Mouse (Mus musculus): Measurements from ENCODE around the gene Cltrn. TPM values are rescaled to one million over a fixed set of nuclear protein-coding genes. Genes with fewer than 3 reads are reported as not detected.

Cltrn gene
- total and polyA plus RNA-seq, 3 experiments = 0.12 to 0.13 TPM; not detected in 1

DNA sequence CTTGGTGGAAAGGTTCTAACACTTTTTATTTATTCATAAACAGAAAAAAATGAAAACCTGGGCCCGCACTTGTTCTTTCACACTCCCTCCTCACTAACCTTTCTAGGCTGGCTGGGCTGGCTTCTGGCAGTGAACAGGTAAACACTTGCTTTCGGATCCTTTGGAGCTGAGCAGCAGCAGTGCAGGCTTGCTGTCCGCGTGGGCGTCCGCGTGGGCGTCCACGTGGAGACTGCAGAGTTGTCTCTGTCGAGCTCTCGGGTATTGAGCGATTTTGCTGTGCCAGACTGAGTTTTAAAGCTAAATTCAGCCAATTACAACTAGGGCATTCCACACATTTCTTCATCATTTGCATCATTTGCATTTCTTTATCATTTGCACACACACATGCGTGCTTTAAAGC, 46.6 kb upstream of the Cltrn start:
- TF ChIP-seq MAZ (IDR thresholded peaks at IDR 0.05; ENCODE audit: low read depth, low read length) (no peak), SIN3A (IDR thresholded peaks at IDR 0.05; ENCODE audit: low read length) (no peak), TAL1 (IDR thresholded peaks at IDR 0.05; ENCODE audit: low read length) (no peak), MEF2A (IDR thresholded peaks at IDR 0.05; ENCODE audit: extremely low read depth, insufficient replicate concordance, low read depth, low read length, poor library complexity, severe bottlenecking) (no peak), TCF12 (IDR thresholded peaks at IDR 0.05; ENCODE audit: low read depth, low read length) (no peak), POLR2AphosphoS2 (IDR thresholded peaks at IDR 0.05; ENCODE audit: low read length) (no peak), ZNF384 (IDR thresholded peaks at IDR 0.05; ENCODE audit: low read depth, low read length) (no peak), MAX (IDR thresholded peaks at IDR 0.05; ENCODE audit: low read length) (no peak), ZC3H11A (IDR thresholded peaks at IDR 0.05; ENCODE audit: low read depth, low read length) (no peak), RAD21 (IDR thresholded peaks at IDR 0.05; ENCODE audit: low read depth, low read length) (no peak), ETS1 (IDR thresholded peaks at IDR 0.05; ENCODE audit: low read depth, low read length) (no peak)

DNA sequence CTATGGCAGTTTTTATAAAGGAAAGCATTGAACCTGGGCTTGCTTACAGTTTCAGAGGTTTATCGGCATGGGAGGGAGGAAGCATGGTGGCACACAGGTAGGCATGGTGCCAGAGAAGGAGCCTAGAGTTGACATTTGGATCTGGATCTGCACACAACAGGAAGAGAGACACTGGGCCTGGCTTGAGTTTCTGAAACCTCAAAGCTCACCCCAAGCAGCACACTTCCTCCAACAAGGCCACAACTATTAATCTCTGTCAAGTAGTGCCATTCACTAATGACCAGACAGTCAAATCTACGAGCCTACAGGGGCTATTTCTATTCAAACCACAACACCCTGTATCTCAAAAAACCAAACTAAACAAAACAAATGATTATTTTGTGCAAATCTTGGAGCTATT, 41.9 kb upstream of the Cltrn start:
- Histone ChIP-seq H3K27me3 (ENCODE audit: control insufficient read depth in 1 of 2, insufficient read depth in 2 of 2, low read length in 2 of 2) (no peaks in the 10 kb centered on the region), H3K9ac (ENCODE audit: control insufficient read depth, low read depth, low read length, poor library complexity, severe bottlenecking) (no peak overlapping the region), H3K36me3 (ENCODE audit: control insufficient read depth in 1 of 2, insufficient read depth in 2 of 2, low read length in 2 of 2) (peaks cover 0 to 2% of the 10 kb centered on the region in 2 experiments; a peak in 1 of 4 replicates), H3K27ac (ENCODE audit: control insufficient read depth, low read depth, low read length) (no peak overlapping the region), H3K79me2 (ENCODE audit: control insufficient read depth, insufficient read depth, low read length, poor library complexity) (no peaks in the 10 kb centered on the region), H3K9me3 (replicated peaks; ENCODE audit: insufficient read depth, low read length) (no peaks in the 10 kb centered on the region), H3K4me1 (ENCODE audit: control insufficient read depth in 1 of 2, insufficient read depth in 2 of 2, low read length in 2 of 2) (no peaks in the 10 kb centered on the region), H3K4me3 (ENCODE audit: control insufficient read depth in 1 of 2, insufficient read depth in 1 of 2, low read depth in 2 of 2, low read length in 2 of 2) (no peak overlapping the region)
- DNase-seq (ENCODE audit: low read depth, low spot score) = no peak
- TF ChIP-seq KAT2A (conservative IDR thresholded peaks at IDR 0.05; ENCODE audit: low read depth, low read length) (no peak), ZMIZ1 (IDR thresholded peaks at IDR 0.05; ENCODE audit: low read depth, low read length) (no peak), UBTF (IDR thresholded peaks at IDR 0.05; ENCODE audit: borderline replicate concordance, insufficient read depth, low read depth, low read length) (no peak), ZNF384 (IDR thresholded peaks at IDR 0.05; ENCODE audit: low read depth, low read length) (no peak), TBP (IDR thresholded peaks at IDR 0.05; ENCODE audit: low read depth, low read length) (no peak), RCOR1 (IDR thresholded peaks at IDR 0.05; ENCODE audit: low read depth, low read length) (no peak), SIN3A (IDR thresholded peaks at IDR 0.05; ENCODE audit: low read length) (no peak), MYB (IDR thresholded peaks at IDR 0.05; ENCODE audit: low read depth, low read length) (no peak), POLR2A (IDR thresholded peaks at IDR 0.05; ENCODE audit: control insufficient read depth in 1 of 2, insufficient read depth in 1 of 2, low read depth in 1 of 2, low read length in 2 of 2, poor library complexity in 1 of 2) (no peak), MAX (IDR thresholded peaks at IDR 0.05; ENCODE audit: low read length) (no peak), MAZ (IDR thresholded peaks at IDR 0.05; ENCODE audit: low read depth, low read length) (no peak), MXI1 (IDR thresholded peaks at IDR 0.05; ENCODE audit: low read depth, low read length) (no peak)

More for the DNA sequence above, 46.6 kb upstream of the Cltrn start:
- Histone ChIP-seq H3K4me1 (ENCODE audit: control insufficient read depth in 1 of 2, insufficient read depth in 2 of 2, low read length in 2 of 2) (peaks cover 0 to 3% of the 10 kb centered on the region in 2 experiments; a peak in 1 of 4 replicates), H3K27me3 (ENCODE audit: control insufficient read depth in 1 of 2, insufficient read depth in 2 of 2, low read length in 2 of 2) (no peaks in the 10 kb centered on the region), H3K9ac (ENCODE audit: control insufficient read depth, low read depth, low read length, poor library complexity, severe bottlenecking) (no peak overlapping the region), H3K36me3 (ENCODE audit: control insufficient read depth in 1 of 2, insufficient read depth in 2 of 2, low read length in 2 of 2) (peaks cover 0 to 2% of the 10 kb centered on the region in 2 experiments; a peak in 1 of 4 replicates), H3K27ac (ENCODE audit: control insufficient read depth, low read depth, low read length) (no peak overlapping the region), H3K4me3 (ENCODE audit: control insufficient read depth in 1 of 2, insufficient read depth in 1 of 2, low read depth in 2 of 2, low read length in 2 of 2) (no peak overlapping the region), H3K79me2 (ENCODE audit: control insufficient read depth, insufficient read depth, low read length, poor library complexity) (no peaks in the 10 kb centered on the region), H3K9me3 (replicated peaks; ENCODE audit: insufficient read depth, low read length) (no peaks in the 10 kb centered on the region)
- no peak for DNase-seq (ENCODE audit: low read depth, low spot score)
